Mouse (Mus musculus): ENCODE results near the gene Zeb2. TPM values are rescaled to one million over a fixed set of nuclear protein-coding genes. Genes with fewer than 3 reads are reported as not detected.
A peak's percentile ranks its signal among the peaks of the same experiment; 100 is the strongest.
"Not testable (repeated sequence)": the region's sequence is repeated elsewhere in the genome, so short reads cannot be mapped to it uniquely, and the experiment has no call there.

Zeb2 gene
- polyA plus RNA-seq, 1 experiment from 2014 or later, result 14.4 TPM

- 28% methylated on average over 6 of the region's 6 CpGs for WGBS
- Histone ChIP-seq H3K4me2 (replicated peaks; ENCODE audit: low read depth) (peak overlapping the region; percentile 72), H3K4me1 (replicated peaks; ENCODE audit: control insufficient read depth, insufficient read depth) (no peaks in the 10 kb centered on the region), H3K4me3 (ENCODE audit: low read depth, low read length) (peak overlapping the region; percentile 55; the same call in 1 of the 2 replicates), H3K9me3 (ENCODE audit: control insufficient read depth, low read length) (no peaks in the 10 kb centered on the region), H3K27me3 (ENCODE audit: control insufficient read depth, insufficient read depth, low read length) (no peaks in the 10 kb centered on the region), H3K27ac (replicated peaks) (peak overlapping the region; percentile 83), H3K9ac (ENCODE audit: low read length) (0 out of 2 replicates have a peak overlapping the region, but pooled peaks have one; percentile 53), H3K36me3 (ENCODE audit: control insufficient read depth, insufficient read depth, low read length) (no peaks in the 10 kb centered on the region)
- DNase-seq (ENCODE audit: low spot score) (no peak), ATAC-seq (ENCODE audit: low FRiP score, low TSS enrichment) (no peak)
- TF ChIP-seq EP300 (optimal IDR thresholded peaks at IDR 0.05) (no peak), CTCF (IDR thresholded peaks at IDR 0.05; ENCODE audit: low read depth) (no peak)
Observed at GRCm38 (mm10) chr2:45115211-45115610, 2.0 kb downstream of the Zeb2 start.

- peak overlapping the region; percentile 46 for H3K27ac ChIP-seq (replicated peaks)
- no peak for TF ChIP-seq EP300 (optimal IDR thresholded peaks at IDR 0.05)
- no peak for TF ChIP-seq CTCF (IDR thresholded peaks at IDR 0.05; ENCODE audit: low read depth)
- DNase-seq (ENCODE audit: low spot score), result no peak
Observed at GRCm38 (mm10) chr2:45114596-45114995, 2.6 kb downstream of the Zeb2 start.

GRCm38 (mm10) chr2:45113912-45114311 is 3.3 kb downstream of the Zeb2 start:
- WGBS, result 51% methylated on average over 3 of the region's 3 CpGs
- Histone ChIP-seq H3K27ac (replicated peaks) (no peak overlapping the region; the same call in 1 of the 2 replicates), H3K9ac (ENCODE audit: low read length) (no peak overlapping the region), H3K4me2 (replicated peaks; ENCODE audit: low read depth) (peak overlapping the region; percentile 15), H3K4me1 (replicated peaks; ENCODE audit: control insufficient read depth, insufficient read depth) (no peaks in the 10 kb centered on the region; the same call in 1 of the 2 replicates), H3K4me3 (ENCODE audit: low read depth, low read length) (peak overlapping the region; percentile 8), H3K27me3 (ENCODE audit: control insufficient read depth, insufficient read depth, low read length) (no peaks in the 10 kb centered on the region), H3K9me3 (ENCODE audit: control insufficient read depth, low read length) (no peaks in the 10 kb centered on the region), H3K36me3 (ENCODE audit: control insufficient read depth, insufficient read depth, low read length) (no peaks in the 10 kb centered on the region)
- no peak for ATAC-seq (ENCODE audit: low FRiP score, low TSS enrichment)
- no peak for TF ChIP-seq EP300 (optimal IDR thresholded peaks at IDR 0.05)
- TF ChIP-seq CTCF (IDR thresholded peaks at IDR 0.05; ENCODE audit: low read depth), result no peak
- no peak for DNase-seq (ENCODE audit: low spot score)

More at GRCm38 (mm10) chr2:45114596-45114995, 2.6 kb downstream of the Zeb2 start:
- no peaks in the 10 kb centered on the region for H3K27me3 ChIP-seq (ENCODE audit: control insufficient read depth, insufficient read depth, low read length)
- no peaks in the 10 kb centered on the region for H3K9me3 ChIP-seq (ENCODE audit: control insufficient read depth, low read length)
- peak overlapping the region; percentile 32; the same call in 1 of the 2 replicates for H3K4me2 ChIP-seq (replicated peaks; ENCODE audit: low read depth)
- ATAC-seq (ENCODE audit: low FRiP score, low TSS enrichment), result no peak
- H3K36me3 ChIP-seq (ENCODE audit: control insufficient read depth, insufficient read depth, low read length), result no peaks in the 10 kb centered on the region
- H3K9ac ChIP-seq (ENCODE audit: low read length), result no peak overlapping the region
- WGBS, result 50% methylated on average over 2 of the region's 2 CpGs
- 0 out of 2 replicates have a peak overlapping the region, but pooled peaks have one; percentile 10 for H3K4me3 ChIP-seq (ENCODE audit: low read depth, low read length)
- no peaks in the 10 kb centered on the region for H3K4me1 ChIP-seq (replicated peaks; ENCODE audit: control insufficient read depth, insufficient read depth)

GRCm38 (mm10) chr2:45112891-45113683 is 4.1 kb downstream of the Zeb2 start:
- DNase-seq (ENCODE audit: low spot score) (no peak), ATAC-seq (ENCODE audit: low FRiP score, low TSS enrichment) (no peak)
- peak overlapping the region; percentile 69 for H3K4me3 ChIP-seq (ENCODE audit: low read depth, low read length)
- H3K9ac ChIP-seq (ENCODE audit: low read length), result peak overlapping the region; percentile 57
- no peaks in the 10 kb centered on the region for H3K36me3 ChIP-seq (ENCODE audit: control insufficient read depth, insufficient read depth, low read length)
- WGBS, result 3% methylated on average over 23 of the region's 25 CpGs
- H3K27ac ChIP-seq (replicated peaks), result peak overlapping the region; percentile 87
- H3K4me1 ChIP-seq (replicated peaks; ENCODE audit: control insufficient read depth, insufficient read depth), result no peaks in the 10 kb centered on the region; the same call in 1 of the 2 replicates
- no peaks in the 10 kb centered on the region for H3K27me3 ChIP-seq (ENCODE audit: control insufficient read depth, insufficient read depth, low read length)
- TF ChIP-seq EP300 (optimal IDR thresholded peaks at IDR 0.05) (no peak), CTCF (IDR thresholded peaks at IDR 0.05; ENCODE audit: low read depth) (peak; percentile 67)
- H3K9me3 ChIP-seq (ENCODE audit: control insufficient read depth, low read length), result no peaks in the 10 kb centered on the region
- H3K4me2 ChIP-seq (replicated peaks; ENCODE audit: low read depth), result peak overlapping the region; percentile 31

- H3K27ac ChIP-seq (replicated peaks), result peak overlapping the region; percentile 87
- 0 out of 2 replicates have a peak, but pooled peaks cover 3% of the 10 kb centered on the region for H3K27me3 ChIP-seq (ENCODE audit: control insufficient read depth, insufficient read depth, low read length)
- no peaks in the 10 kb centered on the region for H3K36me3 ChIP-seq (ENCODE audit: control insufficient read depth, insufficient read depth, low read length)
- H3K4me1 ChIP-seq (replicated peaks; ENCODE audit: control insufficient read depth, insufficient read depth), result no peaks in the 10 kb centered on the region; the same call in 1 of the 2 replicates
- ATAC-seq (ENCODE audit: low FRiP score, low TSS enrichment) (no peak), DNase-seq (ENCODE audit: low spot score) (no peak)
- H3K9me3 ChIP-seq (ENCODE audit: control insufficient read depth, low read length), result no peaks in the 10 kb centered on the region
- H3K4me3 ChIP-seq (ENCODE audit: low read depth, low read length), result peak overlapping the region; percentile 69
- H3K4me2 ChIP-seq (replicated peaks; ENCODE audit: low read depth), result peak overlapping the region; percentile 31
- no peak for TF ChIP-seq CTCF (IDR thresholded peaks at IDR 0.05; ENCODE audit: low read depth)
- no peak for TF ChIP-seq EP300 (optimal IDR thresholded peaks at IDR 0.05)
- WGBS, result 12% methylated on average over 9 of the region's 9 CpGs
- H3K9ac ChIP-seq (ENCODE audit: low read length), result peak overlapping the region; percentile 57
Observed at GRCm38 (mm10) chr2:45112021-45112747, 5.0 kb downstream of the Zeb2 start.

- H3K27me3 ChIP-seq (ENCODE audit: control insufficient read depth, insufficient read depth, low read length); H3K36me3 ChIP-seq (ENCODE audit: control insufficient read depth, insufficient read depth, low read length); DNase-seq (ENCODE audit: low spot score); H3K4me1 ChIP-seq (replicated peaks; ENCODE audit: control insufficient read depth, insufficient read depth); ATAC-seq (ENCODE audit: low FRiP score, low TSS enrichment); H3K9me3 ChIP-seq (ENCODE audit: control insufficient read depth, low read length): not testable (repeated sequence)
- peak overlapping the region; percentile 96 for H3K27ac ChIP-seq (replicated peaks)
- H3K9ac ChIP-seq (ENCODE audit: low read length), result peak overlapping the region; percentile 93
- 10% methylated on average over 3 of the region's 3 CpGs for WGBS
- H3K4me3 ChIP-seq (ENCODE audit: low read depth, low read length), result peak overlapping the region; percentile 69
- H3K4me2 ChIP-seq (replicated peaks; ENCODE audit: low read depth), result peak overlapping the region; percentile 69
Observed at GRCm38 (mm10) chr2:45111571-45111970, 5.6 kb downstream of the Zeb2 start.

Measured in stomach, postnatal 0 days (tissue).